Mouse (Mus musculus): Measurements from ENCODE around the gene Rbfox2. TPM values are rescaled to one million over a fixed set of nuclear protein-coding genes. Genes with fewer than 3 reads are reported as not detected.

Rbfox2 gene
- polyA plus RNA-seq, 1 experiment = 253 TPM

DNA sequence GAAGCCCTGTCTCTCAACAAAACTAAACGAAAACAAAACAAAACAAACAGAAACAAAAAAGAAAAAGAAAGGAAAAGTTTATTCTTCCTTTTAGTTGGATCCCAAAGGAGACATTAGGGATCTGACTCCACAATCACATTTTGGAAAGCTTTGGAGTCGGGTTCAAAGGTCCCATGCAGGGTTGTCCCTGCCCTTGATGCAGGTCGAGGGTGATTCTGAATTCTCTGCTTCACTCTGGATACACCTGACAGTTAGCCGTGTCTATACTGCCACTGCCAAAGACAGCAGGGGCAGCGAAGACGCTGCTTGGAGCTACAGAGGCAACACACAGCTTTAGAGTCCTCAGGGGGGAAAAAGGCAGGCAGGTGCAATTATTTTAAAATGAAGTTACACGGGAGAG lies 194.9 kb downstream of the Rbfox2 start:
- Histone ChIP-seq H3K27ac (ENCODE audit: insufficient read depth, low read length) (no peak overlapping the region), H3K4me3 (ENCODE audit: insufficient read depth, low read length) (no peak overlapping the region), H3K4me1 (ENCODE audit: control insufficient read depth, insufficient read depth, low read length) (no peaks in the 10 kb centered on the region)
- TF ChIP-seq POLR2A (IDR thresholded peaks at IDR 0.05; ENCODE audit: low read depth, low read length) = no peak
- no peak for TF ChIP-seq CTCF (IDR thresholded peaks at IDR 0.05; ENCODE audit: borderline replicate concordance, insufficient read depth, low read length)

- TF ChIP-seq POLR2A (IDR thresholded peaks at IDR 0.05; ENCODE audit: low read depth, low read length) (no peak), CTCF (IDR thresholded peaks at IDR 0.05; ENCODE audit: borderline replicate concordance, insufficient read depth, low read length) (no peak)
- H3K4me1 ChIP-seq (ENCODE audit: control insufficient read depth, insufficient read depth, low read length) = no peaks in the 10 kb centered on the region
- H3K27ac ChIP-seq (ENCODE audit: insufficient read depth, low read length) = no peak overlapping the region
- no peak overlapping the region for H3K4me3 ChIP-seq (ENCODE audit: insufficient read depth, low read length)
These were observed 196.4 kb downstream of the Rbfox2 start for GRCm38 (mm10) chr15:77110452-77110851.

DNA sequence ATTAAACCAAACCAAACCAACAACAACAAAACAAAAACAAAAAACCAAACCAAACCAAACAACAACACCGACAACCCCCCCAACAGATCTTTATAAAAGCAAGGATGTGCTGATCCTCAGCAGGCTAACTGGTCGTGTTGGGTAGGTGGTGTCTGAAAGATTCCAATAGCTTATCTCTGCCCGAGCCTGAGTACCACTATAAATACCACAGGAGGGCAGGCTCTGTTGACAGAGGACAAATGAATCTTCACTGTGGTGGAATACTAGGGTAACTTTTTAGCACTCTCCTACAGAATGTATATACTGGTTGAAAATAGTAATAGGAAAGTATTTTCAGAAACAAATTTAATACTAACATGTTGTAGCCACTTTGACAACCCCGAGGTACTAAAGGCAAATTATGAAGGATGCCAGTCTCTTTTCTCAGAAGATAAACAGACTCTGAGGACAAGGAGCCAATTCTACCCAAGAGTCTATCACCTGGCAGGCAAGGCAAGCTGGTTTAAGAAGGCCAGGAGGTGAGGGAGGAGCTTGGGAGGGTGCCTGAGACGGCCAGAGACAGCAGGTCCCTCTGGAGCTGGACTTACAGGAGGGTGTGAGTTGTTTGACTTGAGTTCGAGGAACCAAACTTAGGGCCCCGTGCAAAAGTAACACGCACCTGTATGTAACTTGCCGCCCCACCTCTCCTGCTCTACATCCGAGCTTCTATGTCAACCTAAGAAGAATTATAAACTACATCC lies 199.5 kb downstream of the Rbfox2 start:
- Histone ChIP-seq H3K4me3 (ENCODE audit: insufficient read depth, low read length) (no peak overlapping the region), H3K4me1 (ENCODE audit: control insufficient read depth, insufficient read depth, low read length) (peaks cover 1% of the 10 kb centered on the region; the same call in 1 of the 2 replicates), H3K27ac (ENCODE audit: insufficient read depth, low read length) (no peak overlapping the region)
- no peak for TF ChIP-seq CTCF (IDR thresholded peaks at IDR 0.05; ENCODE audit: borderline replicate concordance, insufficient read depth, low read length)
- no peak for TF ChIP-seq POLR2A (IDR thresholded peaks at IDR 0.05; ENCODE audit: low read depth, low read length)

DNA sequence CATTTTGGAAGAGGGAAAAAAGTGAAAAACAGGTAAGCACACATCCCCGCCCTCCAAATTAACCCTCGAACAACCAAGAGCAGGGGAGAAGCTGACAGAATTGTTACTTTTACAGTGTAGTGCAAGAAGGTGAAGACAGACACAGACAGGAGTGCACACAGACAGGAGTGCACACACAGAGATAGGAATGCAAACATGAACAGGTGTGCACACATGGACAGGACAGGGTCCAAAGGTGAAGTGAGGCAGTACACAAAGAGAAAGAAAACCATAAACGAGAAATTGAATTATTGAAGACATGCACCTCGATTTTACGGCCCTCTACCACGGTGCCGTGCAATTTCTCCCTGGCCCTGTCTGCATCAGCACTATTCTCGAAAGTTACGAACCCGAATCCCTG lies 201.5 kb downstream of the Rbfox2 start:
- H3K4me1 ChIP-seq (ENCODE audit: control insufficient read depth, insufficient read depth, low read length) = peaks cover 1% of the 10 kb centered on the region; the same call in 1 of the 2 replicates
- TF ChIP-seq POLR2A (IDR thresholded peaks at IDR 0.05; ENCODE audit: low read depth, low read length) (no peak), CTCF (IDR thresholded peaks at IDR 0.05; ENCODE audit: borderline replicate concordance, insufficient read depth, low read length) (no peak)
- H3K4me3 ChIP-seq (ENCODE audit: insufficient read depth, low read length) = no peak overlapping the region
- no peak overlapping the region for H3K27ac ChIP-seq (ENCODE audit: insufficient read depth, low read length)

DNA sequence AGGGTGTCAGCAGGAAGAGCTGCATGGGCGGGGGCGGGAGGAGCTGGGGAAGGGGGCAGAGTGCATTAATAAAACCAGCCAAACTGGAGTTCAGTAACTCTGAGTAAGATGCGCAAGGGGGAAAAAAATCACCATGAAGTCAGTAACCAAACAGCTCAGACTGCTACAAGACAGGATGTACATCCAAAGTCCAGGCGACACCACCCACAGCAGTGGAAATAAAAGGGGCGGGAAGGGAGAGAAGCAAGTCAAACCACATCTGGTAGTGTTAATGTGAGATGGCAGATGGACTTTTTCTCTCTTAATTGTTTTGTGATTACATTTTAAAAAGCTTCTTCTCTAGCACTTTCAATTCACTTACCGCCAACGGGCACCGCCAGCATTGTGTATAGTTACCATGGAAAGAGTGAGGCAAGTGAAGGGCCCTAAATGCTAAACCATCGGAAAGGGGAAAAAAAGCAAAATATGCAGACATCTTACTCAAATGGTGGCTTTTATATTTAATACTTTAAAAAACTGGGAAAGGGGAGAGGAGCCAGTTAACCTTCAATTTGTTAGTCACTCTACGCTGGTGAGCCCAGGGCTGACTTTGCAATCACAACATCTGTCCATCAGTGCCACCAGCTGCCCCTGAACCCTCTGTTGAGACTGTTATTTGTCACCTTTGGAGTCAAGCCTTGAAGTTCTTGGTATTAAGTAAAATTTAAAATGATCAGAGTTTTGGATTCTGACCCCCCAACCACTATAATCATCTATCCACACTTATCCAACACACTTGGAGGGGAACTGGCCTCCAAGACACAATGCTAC lies 202.2 kb downstream of the Rbfox2 start:
- H3K27ac ChIP-seq (ENCODE audit: insufficient read depth, low read length) = no peak overlapping the region
- no peak for TF ChIP-seq CTCF (IDR thresholded peaks at IDR 0.05; ENCODE audit: borderline replicate concordance, insufficient read depth, low read length)
- TF ChIP-seq POLR2A (IDR thresholded peaks at IDR 0.05; ENCODE audit: low read depth, low read length) = no peak

DNA sequence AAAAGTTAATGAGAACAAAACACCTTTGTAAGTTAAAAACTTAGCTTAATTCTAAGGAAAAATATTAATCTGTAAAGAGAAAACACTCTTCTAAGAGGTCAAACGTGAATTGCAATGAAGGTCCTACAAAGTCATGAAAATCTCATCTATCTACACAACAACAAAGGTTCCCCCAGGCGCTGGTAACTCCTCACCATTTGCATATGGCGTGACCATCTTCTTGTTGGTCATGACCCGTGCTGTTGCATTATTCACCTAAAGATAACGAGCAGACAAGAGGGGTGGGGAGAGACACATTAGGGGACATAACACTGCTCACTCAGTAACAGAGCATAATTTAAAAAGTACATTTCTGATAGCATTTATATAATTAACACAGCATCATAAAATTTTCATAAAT lies 204.1 kb downstream of the Rbfox2 start:
- TF ChIP-seq POLR2A (IDR thresholded peaks at IDR 0.05; ENCODE audit: low read depth, low read length) = no peak
- TF ChIP-seq CTCF (IDR thresholded peaks at IDR 0.05; ENCODE audit: borderline replicate concordance, insufficient read depth, low read length) = no peak
- H3K27ac ChIP-seq (ENCODE audit: insufficient read depth, low read length) = no peak overlapping the region
- H3K4me3 ChIP-seq (ENCODE audit: insufficient read depth, low read length) = no peak overlapping the region
- H3K4me1 ChIP-seq (ENCODE audit: control insufficient read depth, insufficient read depth, low read length) = peaks cover 1% of the 10 kb centered on the region; the same call in 1 of the 2 replicates

More for the DNA sequence above, 202.2 kb downstream of the Rbfox2 start:
- Histone ChIP-seq H3K4me1 (ENCODE audit: control insufficient read depth, insufficient read depth, low read length) (peaks cover 1% of the 10 kb centered on the region; the same call in 1 of the 2 replicates), H3K4me3 (ENCODE audit: insufficient read depth, low read length) (no peak overlapping the region)

DNA sequence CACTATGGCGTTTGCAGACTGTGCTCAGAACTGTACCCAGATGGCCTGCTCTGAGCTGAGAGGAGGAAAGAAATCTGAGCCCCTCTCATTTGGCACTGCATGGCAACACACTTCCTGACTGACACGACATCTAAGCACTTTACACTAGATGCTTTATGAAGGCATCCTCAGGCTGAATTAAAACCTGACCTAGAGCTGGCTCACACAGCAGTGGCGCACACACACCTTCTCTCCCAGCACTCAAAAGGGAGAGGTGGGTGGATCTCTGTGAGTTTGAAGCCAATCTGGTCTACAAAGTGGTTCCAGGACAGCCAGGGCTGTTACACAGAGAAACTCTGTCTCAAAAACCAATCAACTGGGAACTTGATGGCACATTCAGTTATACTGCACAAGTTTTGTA lies 207.0 kb downstream of the Rbfox2 start:
- Histone ChIP-seq H3K27ac (ENCODE audit: insufficient read depth, low read length) (no peak overlapping the region), H3K4me3 (ENCODE audit: insufficient read depth, low read length) (no peak overlapping the region), H3K4me1 (ENCODE audit: control insufficient read depth, insufficient read depth, low read length) (peaks cover 4% of the 10 kb centered on the region; the same call in 1 of the 2 replicates)
- TF ChIP-seq CTCF (IDR thresholded peaks at IDR 0.05; ENCODE audit: borderline replicate concordance, insufficient read depth, low read length) (no peak), POLR2A (IDR thresholded peaks at IDR 0.05; ENCODE audit: low read depth, low read length) (no peak)

DNA sequence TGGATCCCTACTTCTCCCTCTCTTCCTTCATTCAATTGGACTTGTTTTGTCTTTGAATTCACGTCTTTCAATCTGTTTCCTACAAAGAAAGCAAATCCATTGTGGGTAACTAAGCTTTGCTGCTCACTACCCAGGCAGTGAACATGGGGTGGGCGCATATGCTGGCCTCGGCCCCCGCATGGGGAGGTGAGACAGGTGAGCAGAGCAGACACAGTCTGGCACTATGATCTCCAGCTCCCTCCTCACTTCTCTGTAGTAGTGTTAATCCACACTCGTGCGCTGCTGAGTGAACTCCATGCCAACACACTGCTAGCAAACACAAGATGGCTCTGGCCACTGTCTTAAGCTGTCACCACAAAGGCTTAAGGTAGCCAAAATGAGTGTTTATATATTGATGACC lies 209.4 kb downstream of the Rbfox2 start:
- H3K27ac ChIP-seq (ENCODE audit: insufficient read depth, low read length) = no peak overlapping the region
- peaks cover 3% of the 10 kb centered on the region; the same call in 1 of the 2 replicates for H3K4me1 ChIP-seq (ENCODE audit: control insufficient read depth, insufficient read depth, low read length)
- TF ChIP-seq CTCF (IDR thresholded peaks at IDR 0.05; ENCODE audit: borderline replicate concordance, insufficient read depth, low read length) (no peak), POLR2A (IDR thresholded peaks at IDR 0.05; ENCODE audit: low read depth, low read length) (no peak)
- H3K4me3 ChIP-seq (ENCODE audit: insufficient read depth, low read length) = no peak overlapping the region

DNA sequence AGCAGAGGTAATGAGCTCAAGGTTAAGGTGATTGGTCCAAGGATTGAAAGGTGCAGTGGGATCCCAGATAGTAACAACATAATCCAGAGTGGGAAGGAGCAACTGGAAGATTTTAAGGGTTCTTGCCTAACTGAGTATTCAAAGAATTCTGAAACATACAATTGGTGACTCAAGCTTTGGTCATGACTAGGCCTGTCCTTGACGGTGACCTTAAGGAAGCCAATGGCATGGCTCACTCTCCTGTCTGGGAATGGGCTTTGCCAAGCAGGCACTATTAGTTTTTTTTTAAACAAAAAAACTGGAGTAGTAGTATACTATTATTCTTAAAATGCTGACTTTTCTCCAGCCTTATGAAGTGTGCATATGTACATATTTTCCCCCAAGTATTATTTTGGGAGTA lies 211.6 kb downstream of the Rbfox2 start:
- Histone ChIP-seq H3K4me1 (ENCODE audit: control insufficient read depth, insufficient read depth, low read length) (peaks cover 3% of the 10 kb centered on the region; the same call in 1 of the 2 replicates), H3K27ac (ENCODE audit: insufficient read depth, low read length) (no peak overlapping the region), H3K4me3 (ENCODE audit: insufficient read depth, low read length) (no peak overlapping the region)
- TF ChIP-seq CTCF (IDR thresholded peaks at IDR 0.05; ENCODE audit: borderline replicate concordance, insufficient read depth, low read length) (no peak), POLR2A (IDR thresholded peaks at IDR 0.05; ENCODE audit: low read depth, low read length) (no peak)

DNA sequence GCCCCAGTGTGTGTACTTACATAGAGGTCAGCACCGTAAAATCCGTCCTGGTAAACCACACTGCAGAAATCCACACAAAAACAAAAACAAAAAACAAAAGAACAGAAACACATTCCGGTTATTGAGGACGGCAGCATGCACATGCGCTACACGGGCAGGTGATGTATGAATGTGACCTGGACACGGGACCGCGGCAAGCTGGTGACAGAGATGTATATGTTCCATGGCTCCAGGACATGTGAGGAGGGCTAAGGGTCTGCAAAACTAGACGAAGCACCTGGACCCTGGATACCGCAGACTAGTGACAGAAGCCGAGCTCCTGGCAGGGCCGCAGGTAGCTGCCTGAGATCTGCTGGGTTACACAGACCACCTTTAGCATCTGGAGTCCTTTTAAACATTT lies 212.4 kb downstream of the Rbfox2 start:
- H3K4me1 ChIP-seq (ENCODE audit: control insufficient read depth, insufficient read depth, low read length) = peaks cover 3% of the 10 kb centered on the region; the same call in 1 of the 2 replicates
- TF ChIP-seq POLR2A (IDR thresholded peaks at IDR 0.05; ENCODE audit: low read depth, low read length) (no peak), CTCF (IDR thresholded peaks at IDR 0.05; ENCODE audit: borderline replicate concordance, insufficient read depth, low read length) (no peak)

More for the DNA sequence above, 212.4 kb downstream of the Rbfox2 start:
- Histone ChIP-seq H3K27ac (ENCODE audit: insufficient read depth, low read length) (no peak overlapping the region), H3K4me3 (ENCODE audit: insufficient read depth, low read length) (no peak overlapping the region)
